Mouse (Mus musculus): ENCODE data around the gene Nfatc4.

Gene Nfatc4

DNA sequence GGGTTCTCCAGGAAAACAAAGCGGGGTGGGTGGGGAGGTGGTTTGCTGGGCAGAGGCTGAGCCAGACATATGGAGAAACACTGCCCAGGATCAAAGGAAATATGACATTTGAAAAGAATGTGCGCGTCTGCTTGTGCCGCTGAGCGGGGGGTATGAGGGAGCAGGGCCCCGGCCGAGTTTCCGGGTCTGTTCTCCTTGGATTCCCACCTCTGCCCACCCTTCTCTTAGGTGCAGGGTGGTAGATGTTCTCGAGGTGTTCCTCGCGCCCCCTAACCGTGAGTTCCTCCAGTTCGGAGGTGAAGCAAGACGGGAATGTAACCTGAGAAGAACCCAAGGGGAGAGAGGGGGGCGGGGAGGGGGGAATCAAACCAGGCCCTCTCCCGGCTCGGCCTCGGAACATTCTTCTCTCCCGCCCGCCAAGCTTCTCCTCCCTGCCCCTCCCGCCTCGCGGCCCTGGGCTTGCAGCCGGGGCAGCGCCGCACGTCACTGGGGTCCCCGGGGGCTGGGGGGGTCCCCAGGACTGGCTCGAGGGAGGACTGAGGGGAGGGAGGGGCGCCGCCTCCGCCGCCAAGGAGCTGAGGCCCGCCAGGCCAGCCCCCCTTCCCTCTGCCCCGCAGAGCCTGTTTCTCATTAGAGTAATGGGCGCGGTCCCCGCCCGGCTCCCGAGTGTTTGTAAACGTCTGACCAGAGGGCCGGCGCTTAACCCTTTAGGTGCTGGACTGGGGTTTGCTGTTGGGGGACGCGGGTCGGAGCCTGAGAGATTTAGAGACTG lies at the start of gene Nfatc4:
TSS of gene Nfatc4 (plus strand) at position 154 of the 772 bp plus-strand sequence.
- no peak for DNase-seq (ENCODE audit: low spot score in 2 of 2)

GRCm38 (mm10) chr14:55776711-55777110 lies 46.2 kb upstream of the Nfatc4 start:
- DNase-seq (ENCODE audit: low spot score in 2 of 2): no peak

- no peak for DNase-seq (ENCODE audit: low spot score in 2 of 2)
Measured at GRCm38 (mm10) chr14:55777176-55777575, 45.8 kb upstream of the Nfatc4 start.

DNA sequence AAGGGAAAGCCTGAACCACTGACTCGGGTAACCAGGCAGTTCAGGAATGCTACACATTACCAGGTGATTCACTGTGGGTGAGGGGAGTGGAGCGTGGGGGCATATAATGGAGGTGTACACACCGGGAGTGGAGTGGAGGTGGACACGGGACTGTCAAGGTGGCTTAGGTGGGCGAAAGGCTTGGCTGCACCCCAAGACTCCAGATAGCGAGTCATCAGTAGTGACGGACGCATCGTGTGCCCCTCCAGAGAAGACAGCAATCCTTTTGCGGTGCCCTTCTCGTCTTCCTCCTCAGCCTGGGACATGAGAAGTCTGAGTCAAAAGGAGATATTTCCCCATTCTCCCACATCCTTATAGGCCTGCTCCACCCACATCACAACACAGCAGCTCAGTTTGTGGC lies 45.1 kb upstream of the Nfatc4 start:
- no peak for DNase-seq (ENCODE audit: low spot score in 2 of 2)

GRCm38 (mm10) chr14:55778686-55779085 lies 44.3 kb upstream of the Nfatc4 start:
- no peak for DNase-seq (ENCODE audit: low spot score in 2 of 2)

DNA sequence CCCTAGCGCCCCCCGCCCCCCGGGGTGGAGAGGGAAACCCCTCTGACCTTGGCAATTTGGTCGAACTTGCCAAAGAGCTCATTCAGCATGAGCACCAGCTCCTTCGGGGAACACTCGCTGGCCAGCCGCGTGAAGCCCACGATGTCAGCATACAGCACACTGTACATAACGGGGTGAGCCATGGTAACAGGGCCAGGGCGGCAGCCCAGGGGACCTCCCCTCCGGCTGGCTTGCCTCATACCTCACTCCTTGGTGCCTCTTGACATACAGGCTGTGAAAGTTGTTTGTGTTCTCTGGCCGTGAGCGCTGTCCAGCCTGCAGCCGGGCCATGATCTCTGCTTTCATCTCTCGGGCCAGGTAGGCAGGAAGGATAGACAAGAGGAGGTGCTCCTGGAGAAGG lies 43.3 kb upstream of the Nfatc4 start:
- DNase-seq (ENCODE audit: low spot score in 2 of 2): no peak

GRCm38 (mm10) chr14:55780736-55781135 lies 42.2 kb upstream of the Nfatc4 start:
- no peak for DNase-seq (ENCODE audit: low spot score in 2 of 2)

DNA sequence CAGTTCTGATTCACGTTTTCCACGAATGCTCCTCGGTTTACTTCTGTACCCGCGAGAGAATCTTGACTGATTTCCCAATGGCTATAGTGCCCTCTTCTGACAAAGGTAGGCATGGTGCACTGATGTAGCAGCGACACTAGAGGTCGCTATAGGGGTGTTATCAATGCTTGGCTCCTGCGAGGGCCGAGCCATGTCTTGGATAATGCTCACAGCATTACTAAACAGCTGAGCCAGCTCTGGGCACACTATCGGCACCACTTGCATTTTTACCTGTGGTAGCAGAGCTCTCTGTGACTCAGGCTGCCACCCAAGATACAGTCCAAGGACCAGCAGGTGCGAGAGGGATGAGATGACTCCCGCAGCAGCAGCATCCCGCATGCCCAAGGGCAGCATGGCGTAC lies 41.6 kb upstream of the Nfatc4 start:
- peak; percentile 55 to 67 for DNase-seq (ENCODE audit: low spot score in 2 of 2)

GRCm38 (mm10) chr14:55782361-55782960 lies 40.5 kb upstream of the Nfatc4 start:
- no peak for DNase-seq (ENCODE audit: low spot score in 2 of 2)

- DNase-seq (ENCODE audit: low spot score in 2 of 2): no peak
Measured at GRCm38 (mm10) chr14:55783171-55783957, 39.6 kb upstream of the Nfatc4 start.

GRCm38 (mm10) chr14:55783958-55784235 lies 39.0 kb upstream of the Nfatc4 start, which contains the start of gene Adcy4:
Gene Adcy4 (minus strand): TSS chr14:55784095.
- DNase-seq (ENCODE audit: low spot score in 2 of 2): no peak

DNA sequence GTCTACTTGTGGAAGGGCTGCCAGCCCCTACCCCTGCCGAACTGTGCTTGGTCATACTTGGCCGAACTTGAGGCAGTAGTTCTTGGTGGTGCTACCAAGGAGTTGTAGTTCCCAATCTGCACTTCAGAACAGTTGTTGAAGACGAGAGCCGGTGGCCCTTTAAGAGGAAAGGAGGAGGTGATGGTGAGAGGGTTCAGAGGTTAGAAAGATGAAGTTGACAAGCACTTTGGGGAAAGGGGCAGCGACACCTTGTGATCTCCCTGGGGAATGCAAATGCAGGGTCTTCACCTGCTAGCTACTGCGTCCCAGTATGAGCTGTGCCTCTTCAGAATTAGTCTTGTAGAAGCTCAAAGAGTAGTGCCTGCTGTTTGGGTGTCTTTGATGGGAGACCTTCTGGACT lies 37.7 kb upstream of the Nfatc4 start:
- DNase-seq (ENCODE audit: low spot score in 2 of 2): no peak

- no peak for DNase-seq (ENCODE audit: low spot score in 2 of 2)
Measured at GRCm38 (mm10) chr14:55787731-55788130, 35.2 kb upstream of the Nfatc4 start.

DNA sequence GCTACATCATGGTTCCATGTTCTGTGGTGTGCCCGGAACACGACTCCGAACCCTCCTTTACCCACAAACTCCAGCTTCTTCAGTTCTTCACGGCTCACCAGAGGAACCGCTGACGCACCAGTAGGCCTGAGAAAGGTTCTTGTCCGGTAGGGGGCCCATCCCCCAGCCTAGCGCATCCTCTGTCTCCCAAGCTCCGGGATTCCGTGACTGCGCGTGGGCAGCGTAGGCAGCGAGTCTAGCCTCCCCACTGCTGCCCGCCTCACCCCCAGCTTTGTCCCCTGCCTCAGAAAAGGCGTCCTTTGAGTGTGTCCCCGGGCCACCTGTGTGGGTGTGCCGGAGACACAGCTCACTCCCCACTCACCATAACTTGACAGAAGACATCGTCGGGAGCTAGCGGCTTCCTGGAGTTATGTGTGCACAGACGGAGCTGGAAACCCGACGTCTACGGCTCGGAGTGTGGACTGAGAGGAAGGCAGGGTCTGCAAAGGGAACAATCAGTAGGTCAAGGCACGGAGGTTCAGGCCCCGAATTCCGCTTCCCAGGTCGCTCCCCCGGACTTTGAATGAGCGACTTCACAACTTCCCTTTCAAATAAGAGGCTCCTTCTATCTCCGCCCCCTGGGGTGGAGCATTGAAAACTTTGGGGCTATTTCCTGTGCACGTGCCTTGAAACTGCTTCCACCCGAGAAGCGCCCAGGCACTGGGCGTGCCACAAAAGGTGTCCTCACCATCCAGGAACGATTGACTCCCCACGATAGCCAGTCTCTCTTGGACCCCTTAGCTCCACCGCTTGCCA lies 34.5 kb upstream of the Nfatc4 start, which contains the start of gene Ripk3:
TSS of gene Ripk3 (minus strand) at position 610 of the 795 bp plus-strand sequence.
- DNase-seq (ENCODE audit: low spot score in 2 of 2): no peak

- DNase-seq (ENCODE audit: low spot score in 2 of 2): no peak
Measured at GRCm38 (mm10) chr14:55793461-55793860, 29.5 kb upstream of the Nfatc4 start.

DNA sequence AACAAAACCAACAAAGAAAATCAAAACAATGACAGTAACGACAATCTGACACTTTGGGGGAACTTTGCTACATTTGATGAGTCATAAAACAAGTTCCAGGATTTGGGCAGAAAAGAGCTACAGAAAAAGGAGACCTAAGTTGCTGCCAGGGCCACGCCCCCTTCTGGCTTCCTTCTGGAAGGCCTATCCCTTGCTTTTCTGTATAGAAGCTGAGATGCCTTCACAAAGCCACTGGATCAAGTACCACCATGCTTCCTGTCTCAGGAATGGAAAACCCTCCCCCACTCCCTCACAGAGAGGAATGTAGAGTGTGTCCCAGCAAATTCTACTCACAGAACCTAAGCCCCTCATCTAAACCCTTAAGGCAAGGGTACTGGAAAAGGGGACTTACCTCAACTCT lies 29.0 kb upstream of the Nfatc4 start:
- no peak for DNase-seq (ENCODE audit: low spot score in 2 of 2)

DNA sequence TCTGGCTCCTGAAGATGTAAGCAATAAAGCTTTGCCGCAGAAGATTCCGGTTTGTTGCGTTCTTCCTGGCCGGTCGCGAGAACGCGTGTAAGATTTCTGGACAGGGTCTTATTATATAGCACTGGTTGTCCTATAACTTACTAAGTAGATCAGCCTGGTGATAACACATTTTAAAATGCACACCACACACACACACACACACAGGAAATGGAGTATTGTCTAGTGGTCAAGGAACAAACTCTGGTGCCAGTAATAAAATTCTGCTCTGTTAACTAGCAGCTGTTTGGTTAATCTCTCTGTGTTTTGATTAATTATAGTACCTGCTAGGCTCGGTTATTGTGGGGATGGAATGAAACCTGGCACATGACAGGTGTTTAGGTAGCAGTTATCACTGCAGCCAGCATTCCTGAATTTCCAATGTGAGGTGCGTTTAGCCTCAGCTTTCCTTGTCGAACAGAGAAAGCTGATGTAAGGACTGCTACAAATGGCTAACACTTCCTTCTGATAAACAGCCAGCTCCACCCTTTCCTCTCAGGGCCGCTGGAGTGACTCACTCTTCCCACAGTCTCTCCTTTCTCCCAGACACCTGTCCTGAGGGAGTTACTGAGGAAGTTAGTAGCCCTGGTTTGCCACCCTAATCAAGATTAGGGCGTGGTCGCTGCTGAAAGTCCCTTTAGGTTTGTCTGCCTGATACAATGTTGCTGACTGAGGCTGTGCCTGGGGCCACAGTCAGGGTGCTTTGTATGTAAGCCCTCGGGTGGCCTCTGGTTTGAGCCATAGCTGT lies 27.4 kb upstream of the Nfatc4 start:
- no peak for DNase-seq (ENCODE audit: low spot score in 2 of 2)

GRCm38 (mm10) chr14:55814885-55815284 lies 8.1 kb upstream of the Nfatc4 start:
- DNase-seq (ENCODE audit: low spot score in 2 of 2): peak; percentile 35 to 50

GRCm38 (mm10) chr14:55815310-55815751 lies 7.6 kb upstream of the Nfatc4 start:
- DNase-seq (ENCODE audit: low spot score in 2 of 2): peak; percentile 13 to 27

DNA sequence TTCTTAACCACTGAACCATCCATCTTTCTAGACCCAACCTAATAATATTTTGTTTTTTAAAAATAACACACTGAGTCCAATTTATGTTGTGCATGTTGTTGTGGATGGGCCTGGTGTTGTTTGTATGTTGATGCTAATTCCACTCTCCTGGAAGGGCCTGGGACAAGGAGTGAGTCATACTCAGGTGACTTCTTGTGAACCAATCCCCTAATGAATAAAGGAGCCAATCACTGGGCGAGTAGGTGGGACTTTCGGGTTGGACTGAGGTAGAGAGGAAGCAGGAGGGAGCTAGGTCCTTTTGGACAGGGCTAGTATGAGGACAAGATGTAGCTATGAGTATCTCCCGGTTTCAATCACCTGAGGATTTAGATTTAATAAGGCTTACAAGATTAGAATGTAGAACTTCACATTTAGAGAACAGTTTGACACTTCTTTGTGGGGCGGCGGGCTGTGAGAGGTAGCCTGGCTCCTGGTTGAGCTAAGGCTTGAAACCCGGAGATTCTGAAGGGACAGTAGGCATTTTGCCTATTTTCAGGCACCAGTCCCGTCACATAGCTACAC lies 3.0 kb upstream of the Nfatc4 start:
- no peak for DNase-seq (ENCODE audit: low spot score in 2 of 2)

- no peak for DNase-seq (ENCODE audit: low spot score in 2 of 2)
Measured at GRCm38 (mm10) chr14:55820576-55820975, 2.4 kb upstream of the Nfatc4 start.
